Mouse (Mus musculus): ENCODE data around the gene Zcwpw1. TPM values are rescaled to one million over a fixed set of nuclear protein-coding genes. Genes with fewer than 3 reads are reported as not detected.

The Zcwpw1 gene
- polyA plus RNA-seq, 1 experiment: 0.39 TPM

- H3K4me3 ChIP-seq (ENCODE audit: low read depth, low read length): no peak overlapping the region
- no peaks in the 10 kb centered on the region for H3K27me3 ChIP-seq (ENCODE audit: control insufficient read depth, insufficient read depth, low read length)
- no peaks in the 10 kb centered on the region for H3K36me3 ChIP-seq (ENCODE audit: control insufficient read depth, insufficient read depth, low read length)
- peaks cover 13% of the 10 kb centered on the region for H3K4me1 ChIP-seq (ENCODE audit: control insufficient read depth, insufficient read depth, insufficient read length, low read length)
- H3K27ac ChIP-seq (ENCODE audit: insufficient read depth, low read depth, low read length): no peak overlapping the region
- TF ChIP-seq POLR2A (IDR thresholded peaks at IDR 0.05; ENCODE audit: low read depth, low read length): no peak
- TF ChIP-seq CTCF (IDR thresholded peaks at IDR 0.05; ENCODE audit: extremely low read depth, insufficient read length, insufficient replicate concordance, low read depth, low read length): no peak
- WGBS: 93% methylated on average over 6 of the region's 6 CpGs
Measured at GRCm38 (mm10) chr5:137742836-137743235, 44.8 kb upstream of the Zcwpw1 start.

GRCm38 (mm10) chr5:137744197-137744596 lies 43.4 kb upstream of the Zcwpw1 start:
- no peak overlapping the region for H3K27ac ChIP-seq (ENCODE audit: insufficient read depth, low read depth, low read length)
- no peak for TF ChIP-seq POLR2A (IDR thresholded peaks at IDR 0.05; ENCODE audit: low read depth, low read length)
- TF ChIP-seq CTCF (IDR thresholded peaks at IDR 0.05; ENCODE audit: extremely low read depth, insufficient read length, insufficient replicate concordance, low read depth, low read length): no peak
- H3K4me1 ChIP-seq (ENCODE audit: control insufficient read depth, insufficient read depth, insufficient read length, low read length): peaks cover 13% of the 10 kb centered on the region
- H3K27me3 ChIP-seq (ENCODE audit: control insufficient read depth, insufficient read depth, low read length): no peaks in the 10 kb centered on the region
- 78% methylated on average over 7 of the region's 7 CpGs for WGBS
- no peak overlapping the region for H3K4me3 ChIP-seq (ENCODE audit: low read depth, low read length)
- 0 out of 2 replicates have a peak, but pooled peaks cover 1% of the 10 kb centered on the region for H3K36me3 ChIP-seq (ENCODE audit: control insufficient read depth, insufficient read depth, low read length)

- Histone ChIP-seq H3K27ac (ENCODE audit: insufficient read depth, low read depth, low read length) (peak within 1 kb of the TSS; percentile 96), H3K4me1 (ENCODE audit: control insufficient read depth, insufficient read depth, insufficient read length, low read length) (peaks cover 14% of the 10 kb centered on the region), H3K4me3 (ENCODE audit: low read depth, low read length) (peak within 1 kb of the TSS; percentile 90), H3K36me3 (ENCODE audit: control insufficient read depth, insufficient read depth, low read length) (peaks cover 6% of the 10 kb centered on the region; the same call in 1 of the 2 replicates), H3K27me3 (ENCODE audit: control insufficient read depth, insufficient read depth, low read length) (no peaks in the 10 kb centered on the region)
- TF ChIP-seq POLR2A (IDR thresholded peaks at IDR 0.05; ENCODE audit: low read depth, low read length) (peak; percentile 84), CTCF (IDR thresholded peaks at IDR 0.05; ENCODE audit: extremely low read depth, insufficient read length, insufficient replicate concordance, low read depth, low read length) (no peak)
- 3% methylated on average over 28 of the region's 28 CpGs for WGBS
Measured at GRCm38 (mm10) chr5:137745214-137746171, 42.1 kb upstream of the Zcwpw1 start, which contains the start of gene Tsc22d4. Gene Tsc22d4, plus strand, starts transcription at chr5:137745730.

- peaks cover 14% of the 10 kb centered on the region for H3K4me1 ChIP-seq (ENCODE audit: control insufficient read depth, insufficient read depth, insufficient read length, low read length)
- H3K36me3 ChIP-seq (ENCODE audit: control insufficient read depth, insufficient read depth, low read length): peaks cover 14% of the 10 kb centered on the region
- WGBS: 0% methylated on average over 20 of the region's 20 CpGs
- no peak for TF ChIP-seq CTCF (IDR thresholded peaks at IDR 0.05; ENCODE audit: extremely low read depth, insufficient read length, insufficient replicate concordance, low read depth, low read length)
- TF ChIP-seq POLR2A (IDR thresholded peaks at IDR 0.05; ENCODE audit: low read depth, low read length): no peak; the same call in 1 of the 2 replicates
- peak overlapping the region; percentile 90 for H3K4me3 ChIP-seq (ENCODE audit: low read depth, low read length)
- no peaks in the 10 kb centered on the region for H3K27me3 ChIP-seq (ENCODE audit: control insufficient read depth, insufficient read depth, low read length)
- H3K27ac ChIP-seq (ENCODE audit: insufficient read depth, low read depth, low read length): peak overlapping the region; percentile 96
Measured at GRCm38 (mm10) chr5:137746282-137746850, 41.2 kb upstream of the Zcwpw1 start.

GRCm38 (mm10) chr5:137746851-137747325 lies 40.7 kb upstream of the Zcwpw1 start:
- no peaks in the 10 kb centered on the region for H3K27me3 ChIP-seq (ENCODE audit: control insufficient read depth, insufficient read depth, low read length)
- 1% methylated on average over 16 of the region's 16 CpGs for WGBS
- H3K4me1 ChIP-seq (ENCODE audit: control insufficient read depth, insufficient read depth, insufficient read length, low read length): peaks cover 12% of the 10 kb centered on the region
- peak overlapping the region; percentile 90 for H3K4me3 ChIP-seq (ENCODE audit: low read depth, low read length)
- TF ChIP-seq CTCF (IDR thresholded peaks at IDR 0.05; ENCODE audit: extremely low read depth, insufficient read length, insufficient replicate concordance, low read depth, low read length) (no peak), POLR2A (IDR thresholded peaks at IDR 0.05; ENCODE audit: low read depth, low read length) (no peak)
- H3K27ac ChIP-seq (ENCODE audit: insufficient read depth, low read depth, low read length): peak overlapping the region; percentile 96
- peaks cover 19% of the 10 kb centered on the region for H3K36me3 ChIP-seq (ENCODE audit: control insufficient read depth, insufficient read depth, low read length)

- peak overlapping the region; percentile 90 for H3K4me3 ChIP-seq (ENCODE audit: low read depth, low read length)
- peaks cover 25% of the 10 kb centered on the region for H3K36me3 ChIP-seq (ENCODE audit: control insufficient read depth, insufficient read depth, low read length)
- H3K27me3 ChIP-seq (ENCODE audit: control insufficient read depth, insufficient read depth, low read length): no peaks in the 10 kb centered on the region
- no peak for TF ChIP-seq CTCF (IDR thresholded peaks at IDR 0.05; ENCODE audit: extremely low read depth, insufficient read length, insufficient replicate concordance, low read depth, low read length)
- TF ChIP-seq POLR2A (IDR thresholded peaks at IDR 0.05; ENCODE audit: low read depth, low read length): no peak
- peak overlapping the region; percentile 48 for H3K27ac ChIP-seq (ENCODE audit: insufficient read depth, low read depth, low read length)
- 5% methylated on average over 26 of the region's 26 CpGs for WGBS
- H3K4me1 ChIP-seq (ENCODE audit: control insufficient read depth, insufficient read depth, insufficient read length, low read length): peaks cover 8% of the 10 kb centered on the region
Measured at GRCm38 (mm10) chr5:137747326-137747961, 40.2 kb upstream of the Zcwpw1 start.
